ENCODE assay signal across 12 mouse cellular contexts in genomic region chr7:45167761-45168445, GRCm38 (mm10). TPM values are rescaled to one million over a fixed set of nuclear protein-coding genes. Genes with fewer than 3 reads are reported as not detected.
DNase-seq lines count a peak whose midpoint lies in the region; ATAC-seq and TF ChIP-seq lines count a peak whose summit lies in the region.
"Had no signal": no experiment of that assay in that cellular context is flagged by ENCODE, and none has a peak within 500 bp of the region (broad histone marks: within the 10 kb centered on the region; RNA-seq: fewer than 3 reads in every experiment).

No protein-coding gene starts in this region.

- peak overlapping the region; percentile 15; the same call in 1 of the 2 replicates for H3K4me3 ChIP-seq in heart, embryonic 10.5 days
- H3K4me3 ChIP-seq in hindbrain, embryonic 11.5 days (ENCODE audit: low read depth, low read length) = no peak overlapping the region
- peak overlapping the region; percentile 2; the same call in 1 of the 2 replicates for H3K4me3 ChIP-seq in midbrain, embryonic 15.5 days
- no peak overlapping the region for H3K4me3 ChIP-seq in intestine, postnatal 0 days (ENCODE audit: low read depth, low read length)
- H3K4me3 ChIP-seq in gastrocnemius, adult 2 months = no peak overlapping the region

- TF ChIP-seq CTCF in intestine, postnatal 0 days (IDR thresholded peaks at IDR 0.05; ENCODE audit: low read depth) = no peak
- TF ChIP-seq CTCF in gastrocnemius, adult 2 months (IDR thresholded peaks at IDR 0.05) = no peak

- H3K4me1 ChIP-seq in heart, embryonic 10.5 days = peaks cover 30% of the 10 kb centered on the region
- peaks cover 6% of the 10 kb centered on the region for H3K4me1 ChIP-seq in hindbrain, embryonic 11.5 days (replicated peaks; ENCODE audit: control insufficient read depth, insufficient read depth, low read length)
- H3K4me1 ChIP-seq in midbrain, embryonic 15.5 days = peaks cover 23% of the 10 kb centered on the region
- H3K4me1 ChIP-seq in intestine, postnatal 0 days (replicated peaks; ENCODE audit: control insufficient read depth, insufficient read depth, low read length) = no peaks in the 10 kb centered on the region

- H3K27me3 ChIP-seq in heart, embryonic 10.5 days (ENCODE audit: insufficient read depth, poor library complexity, severe bottlenecking) = peaks cover 99% of the 10 kb centered on the region
- H3K27me3 ChIP-seq in hindbrain, embryonic 11.5 days (ENCODE audit: control insufficient read depth, insufficient read depth, low read length) = peaks cover 74% of the 10 kb centered on the region
- H3K27me3 ChIP-seq in midbrain, embryonic 15.5 days (replicated peaks) = peaks cover 78% of the 10 kb centered on the region
- H3K27me3 ChIP-seq in intestine, postnatal 0 days (replicated peaks; ENCODE audit: control insufficient read depth, insufficient read depth, low read length) = peaks cover 73% of the 10 kb centered on the region

- no peak for DNase-seq in heart, embryonic 10.5 days (ENCODE audit: low spot score)
- DNase-seq in heart, postnatal 14 days = no peak
- peak; percentile 80 for DNase-seq in cerebellum, adult 8-10 months
- peak; percentile 51 for DNase-seq in hindbrain, embryonic 11.5 days (ENCODE audit: low spot score)
- no peak for DNase-seq in gastrocnemius, adult 2 months
- no peak for DNase-seq in kidney, adult 18-20 months
- DNase-seq: heart, postnatal 36 days had no signal

- peak overlapping the region; percentile 7; the same call in 1 of the 2 replicates for H3K4me2 ChIP-seq in hindbrain, embryonic 11.5 days (replicated peaks; ENCODE audit: low read depth, low read length)
- peak overlapping the region; percentile 26 for H3K4me2 ChIP-seq in midbrain, embryonic 15.5 days
- H3K4me2 ChIP-seq in intestine, postnatal 0 days (replicated peaks; ENCODE audit: low read depth) = no peak overlapping the region

- no peak overlapping the region for H3K9ac ChIP-seq in hindbrain, embryonic 11.5 days (ENCODE audit: low read depth, low read length)
- H3K9ac ChIP-seq in midbrain, embryonic 15.5 days = no peak overlapping the region
- H3K9ac ChIP-seq in intestine, postnatal 0 days (ENCODE audit: low read depth, low read length) = no peak overlapping the region

- WGBS in heart, embryonic 10.5 days = 3% methylated on average over 19 of the region's 19 CpGs
- 2% methylated on average over 19 of the region's 19 CpGs for WGBS in hindbrain, embryonic 11.5 days
- 2% methylated on average over 19 of the region's 19 CpGs for WGBS in midbrain, embryonic 15.5 days
- 5% methylated on average over 19 of the region's 19 CpGs for WGBS in intestine, postnatal 0 days

- H3K9me3 ChIP-seq in heart, embryonic 10.5 days = peaks cover 27% of the 10 kb centered on the region
- H3K9me3 ChIP-seq in hindbrain, embryonic 11.5 days (ENCODE audit: control insufficient read depth, low read length) = peaks cover 13% of the 10 kb centered on the region
- no peaks in the 10 kb centered on the region for H3K9me3 ChIP-seq in midbrain, embryonic 15.5 days
- peaks cover 9% of the 10 kb centered on the region for H3K9me3 ChIP-seq in intestine, postnatal 0 days (ENCODE audit: control insufficient read depth)

- intact Hi-C loops in heart, postnatal 14 days (cut with DNase I) = no loop called here
- intact Hi-C loops in gastrocnemius, adult 2 months (cut with DNase I) = no loop called here

- peak; percentile 31; the same call in 1 of the 2 replicates for ATAC-seq in hindbrain, embryonic 11.5 days (ENCODE audit: low FRiP score)
- ATAC-seq in midbrain, embryonic 15.5 days (replicated peaks) = no peak
- no peak for ATAC-seq in intestine, postnatal 0 days

- H3K27ac ChIP-seq in heart, embryonic 10.5 days = no peak overlapping the region
- peak overlapping the region; percentile 45; the same call in 1 of the 2 replicates for H3K27ac ChIP-seq in hindbrain, embryonic 11.5 days (ENCODE audit: low read depth, low read length)
- no peak overlapping the region for H3K27ac ChIP-seq in midbrain, embryonic 15.5 days
- H3K27ac ChIP-seq in intestine, postnatal 0 days (ENCODE audit: low read depth, low read length) = no peak overlapping the region
- no peak overlapping the region for H3K27ac ChIP-seq in gastrocnemius, adult 2 months

- H3K36me3 ChIP-seq in heart, embryonic 10.5 days = peaks cover 16% of the 10 kb centered on the region
- H3K36me3 ChIP-seq in hindbrain, embryonic 11.5 days (ENCODE audit: control insufficient read depth, insufficient read depth, low read length) = no peaks in the 10 kb centered on the region
- no peaks in the 10 kb centered on the region for H3K36me3 ChIP-seq in midbrain, embryonic 15.5 days (replicated peaks)
- no peaks in the 10 kb centered on the region for H3K36me3 ChIP-seq in intestine, postnatal 0 days (ENCODE audit: control insufficient read depth, insufficient read depth)

RNA-seq across cellular contexts. Expression of gene Slc17a7, which starts 4.2 kb away (rescaled TPM):
- polyA plus RNA-seq in heart, embryonic 10.5 days (2016; fragmentation: Nextera tagmentation; extraction: Ambion mirVana) = 0.76 and 1.4 TPM in 2 replicates
- total RNA-seq in heart, postnatal 14 days (2021) = 10 to 100 TPM in 1 of 2 experiments, 1 to 10 TPM in 1; 8.1 to 11.5 TPM
- 0.51 and 1.1 TPM in 2 replicates for polyA plus RNA-seq in hindbrain, embryonic 11.5 days (2014; fragmentation: Nextera tagmentation; extraction: Ambion mirVana)
- polyA plus RNA-seq in midbrain, embryonic 15.5 days (2015; fragmentation: Nextera tagmentation; extraction: Ambion mirVana) = 0.59 and 1.0 TPM in 2 replicates
- not detected in 2 replicates for polyA plus RNA-seq in intestine, postnatal 0 days (2015; fragmentation: Nextera tagmentation; extraction: Ambion mirVana)
- total RNA-seq in gastrocnemius, adult 2 months (2021) = under 1 TPM; 0.31 to 0.36 TPM
- polyA plus RNA-seq: liver, embryonic 16.5 days had no signal

RNA-seq across cellular contexts. Expression of gene Gfy, which starts 11.5 kb away (rescaled TPM):
- not detected in 2 replicates for polyA plus RNA-seq in heart, embryonic 10.5 days (2016; fragmentation: Nextera tagmentation; extraction: Ambion mirVana)
- total RNA-seq in heart, postnatal 14 days (2021) = not detected
- polyA plus RNA-seq in hindbrain, embryonic 11.5 days (2014; fragmentation: Nextera tagmentation; extraction: Ambion mirVana) = not detected in 2 replicates
- polyA plus RNA-seq in midbrain, embryonic 15.5 days (2015; fragmentation: Nextera tagmentation; extraction: Ambion mirVana) = not detected in 2 replicates
- polyA plus RNA-seq in intestine, postnatal 0 days (2015; fragmentation: Nextera tagmentation; extraction: Ambion mirVana) = not detected in 2 replicates
- total RNA-seq in gastrocnemius, adult 2 months (2021) = not detected
- total RNA-seq: heart, postnatal 36 days had no signal
- polyA plus RNA-seq: C2C12; liver, embryonic 16.5 days had no signal

RNA-seq across cellular contexts. Expression of gene Pth2, which starts 12.9 kb away (rescaled TPM):
- 0.41 TPM in 1 of 2 replicates, not detected in the other for polyA plus RNA-seq in heart, embryonic 10.5 days (2016; fragmentation: Nextera tagmentation; extraction: Ambion mirVana)
- not detected for total RNA-seq in heart, postnatal 14 days (2021)
- not detected in 2 replicates for polyA plus RNA-seq in hindbrain, embryonic 11.5 days (2014; fragmentation: Nextera tagmentation; extraction: Ambion mirVana)
- polyA plus RNA-seq in midbrain, embryonic 15.5 days (2015; fragmentation: Nextera tagmentation; extraction: Ambion mirVana) = 0.68 and 0.93 TPM in 2 replicates
- polyA plus RNA-seq in intestine, postnatal 0 days (2015; fragmentation: Nextera tagmentation; extraction: Ambion mirVana) = not detected in 2 replicates
- not detected for total RNA-seq in gastrocnemius, adult 2 months (2021)
- total RNA-seq: heart, postnatal 36 days; layer of hippocampus, postnatal 14 days had no signal
- polyA plus RNA-seq: C2C12; liver, embryonic 16.5 days had no signal

RNA-seq across cellular contexts. Expression of gene Aldh16a1, which starts 13.5 kb away (rescaled TPM):
- 45.2 and 45.7 TPM in 2 replicates for polyA plus RNA-seq in heart, embryonic 10.5 days (2016; fragmentation: Nextera tagmentation; extraction: Ambion mirVana)
- total RNA-seq in heart, postnatal 14 days (2021) = 10 to 100 TPM; 20.3 to 27.3 TPM
- 20.8 and 28.6 TPM in 2 replicates for polyA plus RNA-seq in hindbrain, embryonic 11.5 days (2014; fragmentation: Nextera tagmentation; extraction: Ambion mirVana)
- polyA plus RNA-seq in midbrain, embryonic 15.5 days (2015; fragmentation: Nextera tagmentation; extraction: Ambion mirVana) = 16.1 and 19.8 TPM in 2 replicates
- 86.8 and 102 TPM in 2 replicates for polyA plus RNA-seq in intestine, postnatal 0 days (2015; fragmentation: Nextera tagmentation; extraction: Ambion mirVana)
- 10 to 100 TPM; 11.6 to 15.1 TPM for total RNA-seq in gastrocnemius, adult 2 months (2021)

RNA-seq across cellular contexts. Expression of gene Pih1d1, which starts 13.8 kb away (rescaled TPM):
- 97.8 and 102 TPM in 2 replicates for polyA plus RNA-seq in heart, embryonic 10.5 days (2016; fragmentation: Nextera tagmentation; extraction: Ambion mirVana)
- 10 to 100 TPM; 27.7 to 31.2 TPM for total RNA-seq in heart, postnatal 14 days (2021)
- polyA plus RNA-seq in hindbrain, embryonic 11.5 days (2014; fragmentation: Nextera tagmentation; extraction: Ambion mirVana) = 105 TPM in 2 replicates
- 87.1 and 90.0 TPM in 2 replicates for polyA plus RNA-seq in midbrain, embryonic 15.5 days (2015; fragmentation: Nextera tagmentation; extraction: Ambion mirVana)
- polyA plus RNA-seq in intestine, postnatal 0 days (2015; fragmentation: Nextera tagmentation; extraction: Ambion mirVana) = 63.6 and 64.7 TPM in 2 replicates
- total RNA-seq in gastrocnemius, adult 2 months (2021) = 10 to 100 TPM; 34.7 to 39.7 TPM

Comparison
In these comparisons a context has a peak if more than half of its experiments do, and no peak if none do; other contexts are left out.
1. DNase-seq: peak in cerebellum, adult 8-10 months (single experiment) and hindbrain, embryonic 11.5 days (single experiment); none in heart, embryonic 10.5 days (single experiment), heart, postnatal 14 days (0 of 2), gastrocnemius, adult 2 months (single experiment) and kidney, adult 18-20 months (single experiment).
2. H3K4me3 ChIP-seq: peak in heart, embryonic 10.5 days (single experiment) and midbrain, embryonic 15.5 days (single experiment); none in hindbrain, embryonic 11.5 days (single experiment), intestine, postnatal 0 days (single experiment) and gastrocnemius, adult 2 months (single experiment).